Mouse (Mus musculus) heart, postnatal 0 days (tissue): ENCODE measurements at regions not wholly inside any gene's neighbourhood (a gene's known extent, or its start where the extent isn't known, plus 50 kb on each side); places are given as distances from the start of the nearest gene placed in this dataset.

ENCODE experiments used
- ATAC-seq: fragments of 200-750 bp; cut with Nextera tagmentation; 2 replicates; pipeline ENCODE4 v1.8.0; 2017; ENCODE audit warnings: low read depth, moderate number of reproducible peaks, moderate library complexity; ENCODE audit not compliant: insufficient read depth
- DNase-seq: peaks from one replicate; pipeline ENCODE4 v3.0.0-alpha.2; 2016; ENCODE audit warnings: low spot score
- H3K27ac ChIP-seq: fragments of 300-500 bp; sonication (generic); 2 replicates; pipeline ENCODE4 v1.5.1; 2014; ENCODE audit warnings: low read depth, mild to moderate bottlenecking
- H3K27me3 ChIP-seq: fragments of 300-500 bp; sonication (generic); 2 replicates; pipeline ENCODE4 v1.6.1; 2014; ENCODE audit warnings: low read length, mixed read lengths; ENCODE audit not compliant: control insufficient read depth, insufficient read depth
- H3K36me3 ChIP-seq: fragments of 300-500 bp; sonication (generic); replicated peaks from 2 replicates; pipeline ENCODE4 v1.6.1; 2014; ENCODE audit warnings: low read length, mixed read lengths; ENCODE audit not compliant: control insufficient read depth, insufficient read depth
- H3K4me1 ChIP-seq: fragments of 300-500 bp; sonication (generic); 2 replicates; pipeline ENCODE4 v1.6.1; 2014; ENCODE audit warnings: antibody characterized with exemption; ENCODE audit not compliant: control insufficient read depth, insufficient read depth
- H3K4me2 ChIP-seq: fragments of 300-500 bp; sonication (generic); 2 replicates; pipeline ENCODE4 v1.6.1; 2014; ENCODE audit warnings: low read depth, mild to moderate bottlenecking, low read length, moderate library complexity
- H3K4me3 ChIP-seq: fragments of 300-500 bp; sonication (generic); 2 replicates; pipeline ENCODE4 v1.5.1; 2014; ENCODE audit warnings: low read depth, low read length
- H3K9ac ChIP-seq: fragments of 300-500 bp; sonication (generic); replicated peaks from 2 replicates; pipeline ENCODE4 v1.6.1; 2014; ENCODE audit warnings: low read depth, low read length, mixed read lengths
- H3K9me3 ChIP-seq: fragments of 300-500 bp; sonication (generic); replicated peaks from 2 replicates; pipeline ENCODE4 v1.6.1; 2016; ENCODE audit warnings: low read length; ENCODE audit not compliant: control insufficient read depth
- CTCF ChIP-seq: IDR thresholded peaks from 2 replicates; pipeline ENCODE4 v1.5.1; 2016; ENCODE audit warnings: antibody characterized with exemption, control low read depth, low read depth
- EP300 ChIP-seq: IDR thresholded peaks from 2 replicates; pipeline ENCODE4 v1.6.1; 2016; ENCODE audit warnings: antibody characterized with exemption, low read depth
- WGBS: fragments of 180-500 bp; shearing (Covaris S2); extraction: QIAGEN DNeasy Blood & Tissue Kit; methylation state at CpG from one replicate; pipeline ENCODE4 v1.1.7; 2014; 5-methylcytosine and 5-hydroxymethylcytosine counted together

DNA sequence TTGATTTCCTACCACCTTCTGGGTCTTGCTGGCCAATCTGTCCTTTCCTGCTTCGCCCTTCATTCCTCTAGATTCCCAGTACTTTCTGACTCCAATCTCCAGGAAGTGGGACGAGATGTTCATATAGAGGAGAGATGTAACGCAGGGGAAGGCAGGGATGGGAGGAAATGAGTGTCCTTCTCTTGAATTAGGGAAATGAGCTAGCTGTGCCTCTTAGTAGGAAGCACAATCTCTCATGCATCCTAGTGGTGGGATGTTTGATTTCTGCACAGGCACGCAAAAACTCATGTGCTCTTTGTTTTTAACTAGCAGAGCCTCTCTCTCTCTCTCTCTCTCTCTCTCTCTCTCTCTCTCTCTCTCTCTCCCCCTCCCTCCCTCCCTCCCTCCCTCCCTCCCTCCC is 290.3 kb downstream of the Gm11011 start:
- no peak overlapping the region for H3K9ac ChIP-seq
- ATAC-seq, result no peak
- 49% methylated on average over 4 of the region's 4 CpGs for WGBS

GRCm38 (mm10) chr2:169293351-169293750 is 294.2 kb downstream of the Gm11011 start:
- Histone ChIP-seq H3K4me3 (no peak overlapping the region), H3K9me3 (no peaks in the 10 kb centered on the region), H3K4me2 (no peak overlapping the region), H3K4me1 (no peaks in the 10 kb centered on the region), H3K27me3 (no peaks in the 10 kb centered on the region), H3K27ac (no peak overlapping the region), H3K9ac (no peak overlapping the region), H3K36me3 (no peaks in the 10 kb centered on the region)
- WGBS, result 57% methylated on average over 3 of the region's 3 CpGs
- no peak for DNase-seq
- ATAC-seq, result no peak
- TF ChIP-seq EP300 (no peak), CTCF (no peak)

More for the DNA sequence above, 290.3 kb downstream of the Gm11011 start:
- DNase-seq, result no peak
- TF ChIP-seq CTCF, result no peak
- TF ChIP-seq EP300, result no peak
- no peak overlapping the region for H3K27ac ChIP-seq
- H3K9me3 ChIP-seq, result no peaks in the 10 kb centered on the region
- no peak overlapping the region for H3K4me3 ChIP-seq
- H3K4me1 ChIP-seq, result no peaks in the 10 kb centered on the region
- no peak overlapping the region for H3K4me2 ChIP-seq
- no peaks in the 10 kb centered on the region for H3K36me3 ChIP-seq
- no peaks in the 10 kb centered on the region for H3K27me3 ChIP-seq

DNA sequence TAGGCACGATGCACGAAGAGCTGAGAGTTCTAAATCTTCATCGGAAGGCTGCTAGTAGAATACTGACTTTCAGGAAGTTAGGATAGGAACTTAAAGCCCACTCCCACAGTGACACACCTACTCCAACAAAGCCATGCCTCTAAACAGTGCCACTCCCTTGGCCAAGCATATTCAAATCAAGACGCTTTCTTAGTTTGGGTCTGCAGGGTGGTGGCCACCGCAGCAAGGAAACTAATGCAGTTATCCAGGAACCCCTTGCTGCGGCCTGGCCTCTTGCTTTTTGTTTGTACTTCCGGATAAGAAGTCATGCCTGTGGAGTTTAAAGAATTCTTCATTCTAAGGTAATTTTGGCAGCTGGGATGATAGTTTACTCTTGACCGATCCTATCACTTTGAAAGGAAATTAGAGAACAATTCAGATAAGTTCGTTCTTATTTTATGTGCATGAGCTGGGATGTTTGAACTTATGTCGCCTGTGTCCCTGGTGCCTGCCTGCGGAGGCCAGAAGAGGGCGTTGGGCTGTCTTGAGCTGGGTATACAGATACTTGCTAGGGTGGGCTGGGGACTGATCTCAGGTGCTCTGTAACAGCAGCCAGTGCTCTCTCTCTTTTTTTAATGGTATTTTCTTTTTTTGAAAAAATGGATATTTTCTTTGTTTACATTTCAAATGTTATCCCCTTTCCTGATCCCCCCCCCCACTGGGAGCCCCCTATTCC is 298.5 kb downstream of the Gm11011 start:
- TF ChIP-seq CTCF, result no peak
- no peak for TF ChIP-seq EP300
- H3K4me1 ChIP-seq, result no peaks in the 10 kb centered on the region
- no peak overlapping the region for H3K4me2 ChIP-seq
- H3K36me3 ChIP-seq, result no peaks in the 10 kb centered on the region
- DNase-seq, result no peak
- no peak overlapping the region for H3K9ac ChIP-seq
- H3K27me3 ChIP-seq, result no peaks in the 10 kb centered on the region
- H3K27ac ChIP-seq, result no peak overlapping the region
- 83% methylated on average over 12 of the region's 12 CpGs for WGBS
- H3K4me3 ChIP-seq, result no peak overlapping the region
- no peak for ATAC-seq
- no peaks in the 10 kb centered on the region for H3K9me3 ChIP-seq

- DNase-seq (no peak), ATAC-seq (no peak)
- no peak overlapping the region for H3K9ac ChIP-seq
- no peaks in the 10 kb centered on the region for H3K9me3 ChIP-seq
- H3K27ac ChIP-seq, result no peak overlapping the region
- H3K36me3 ChIP-seq, result no peaks in the 10 kb centered on the region
- H3K4me1 ChIP-seq, result no peaks in the 10 kb centered on the region
- no peak overlapping the region for H3K4me2 ChIP-seq
- no peaks in the 10 kb centered on the region for H3K27me3 ChIP-seq
- TF ChIP-seq EP300 (no peak), CTCF (no peak)
- 81% methylated on average over 7 of the region's 7 CpGs for WGBS
- no peak overlapping the region for H3K4me3 ChIP-seq
These were observed 300.8 kb downstream of the Gm11011 start for GRCm38 (mm10) chr2:169286701-169287100.

- H3K9me3 ChIP-seq, result no peaks in the 10 kb centered on the region
- DNase-seq, result no peak
- H3K9ac ChIP-seq, result no peak overlapping the region
- ATAC-seq, result no peak
- WGBS, result 78% methylated on average over 13 of the region's 13 CpGs
- no peak overlapping the region for H3K4me3 ChIP-seq
- no peaks in the 10 kb centered on the region for H3K27me3 ChIP-seq
- TF ChIP-seq CTCF (no peak), EP300 (no peak)
- no peaks in the 10 kb centered on the region for H3K36me3 ChIP-seq
- no peak overlapping the region for H3K4me2 ChIP-seq
- H3K27ac ChIP-seq, result no peak overlapping the region
- no peaks in the 10 kb centered on the region for H3K4me1 ChIP-seq
These were observed 304.9 kb downstream of the Gm11011 start for GRCm38 (mm10) chr2:169282508-169283117.

DNA sequence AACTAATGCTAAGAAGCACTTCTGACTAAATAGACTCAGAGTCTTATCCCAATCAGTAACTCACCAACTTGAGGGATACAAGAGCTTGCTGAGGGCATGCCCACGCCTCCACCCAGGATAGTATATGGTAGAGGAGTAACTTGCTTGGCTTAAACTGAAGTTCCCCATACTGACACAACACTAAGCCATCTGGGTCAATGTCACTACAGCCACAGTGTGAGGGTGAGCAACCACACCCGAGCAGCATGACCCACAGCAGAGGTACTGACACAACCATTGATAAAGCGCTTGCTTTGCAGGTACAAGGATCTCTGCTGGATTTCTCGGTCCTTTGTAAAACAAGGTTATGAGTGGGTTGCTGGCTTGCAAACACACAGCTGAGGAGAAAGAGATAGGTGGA is 312.2 kb downstream of the Gm11011 start:
- DNase-seq (no peak), ATAC-seq (no peak)
- no peak overlapping the region for H3K4me3 ChIP-seq
- no peaks in the 10 kb centered on the region for H3K27me3 ChIP-seq
- 88% methylated on average over 4 of the region's 4 CpGs for WGBS
- TF ChIP-seq CTCF (no peak), EP300 (no peak)
- no peak overlapping the region for H3K27ac ChIP-seq
- no peak overlapping the region for H3K4me2 ChIP-seq
- H3K4me1 ChIP-seq, result no peaks in the 10 kb centered on the region
- H3K9me3 ChIP-seq, result no peaks in the 10 kb centered on the region
- no peaks in the 10 kb centered on the region for H3K36me3 ChIP-seq
- no peak overlapping the region for H3K9ac ChIP-seq
